Mouse (Mus musculus) liver, embryonic 15.5 days (tissue): Measurements from ENCODE around the gene Rnase11. TPM values are rescaled to one million over a fixed set of nuclear protein-coding genes. Genes with fewer than 3 reads are reported as not detected.
"Not testable (repeated sequence)": the region's sequence is repeated elsewhere in the genome, so short reads cannot be mapped to it uniquely, and the experiment has no call there.

Source experiments
- ATAC-seq: fragments of 200-750 bp; cut with Nextera tagmentation; 2 replicates; pipeline ENCODE4 v1.8.0; 2017; ENCODE audit warnings: moderate number of reproducible peaks, mild to moderate bottlenecking, moderate library complexity; ENCODE audit not compliant: insufficient read depth
- H3K27ac ChIP-seq: fragments of 300-500 bp; sonication (generic); replicated peaks from 2 replicates; pipeline ENCODE4 v1.5.1; 2015; ENCODE audit warnings: mild to moderate bottlenecking, inconsistent platforms
- H3K27me3 ChIP-seq: fragments of 300-500 bp; sonication (generic); 2 replicates; pipeline ENCODE4 v1.6.1; 2015; ENCODE audit warnings: mild to moderate bottlenecking, inconsistent platforms
- H3K36me3 ChIP-seq: fragments of 300-500 bp; sonication (generic); replicated peaks from 2 replicates; pipeline ENCODE4 v1.6.1; 2015; ENCODE audit warnings: moderate library complexity, mild to moderate bottlenecking, inconsistent platforms
- H3K4me1 ChIP-seq: fragments of 300-500 bp; sonication (generic); replicated peaks from 2 replicates; pipeline ENCODE4 v1.6.1; 2015; ENCODE audit warnings: inconsistent platforms
- H3K4me2 ChIP-seq: fragments of 300-500 bp; sonication (generic); 2 replicates; pipeline ENCODE4 v1.6.1; 2015; ENCODE audit warnings: moderate library complexity, mild to moderate bottlenecking, inconsistent platforms
- H3K4me3 ChIP-seq: fragments of 300-500 bp; sonication (generic); replicated peaks from 2 replicates; pipeline ENCODE4 v1.5.1; 2015; ENCODE audit warnings: mild to moderate bottlenecking, inconsistent platforms
- H3K9ac ChIP-seq: fragments of 300-500 bp; sonication (generic); 2 replicates; pipeline ENCODE4 v1.6.1; 2015; ENCODE audit warnings: moderate library complexity, mild to moderate bottlenecking, inconsistent platforms
- H3K9me3 ChIP-seq: fragments of 300-500 bp; sonication (generic); replicated peaks from 2 replicates; pipeline ENCODE4 v1.6.1; 2016; ENCODE audit warnings: inconsistent platforms
- WGBS: fragments of 180-500 bp; shearing (Covaris S2); methylation state at CpG from one replicate; pipeline ENCODE4 v1.1.7; 2015; ENCODE audit warnings: mixed read lengths; ENCODE audit not compliant: insufficient replicate concordance; 5-methylcytosine and 5-hydroxymethylcytosine counted together
- polyA plus RNA-seq: library from polyadenylated mRNA; unstranded; fragments of >200 nt; fragmentation: Nextera tagmentation; extraction: Ambion mirVana; gene quantifications from 2 replicates; pipeline ENCODE4 v1.2.1, GENCODE M21; 2015

Rnase11 gene
- not detected in 2 replicates for polyA plus RNA-seq

GRCm38 (mm10) chr14:51050063-51050462, at the start of gene Rnase11:
Gene Rnase11, minus strand, starts transcription at chr14:51050163.
- Histone ChIP-seq H3K4me1 (no peaks in the 10 kb centered on the region), H3K9me3 (no peaks in the 10 kb centered on the region), H3K36me3 (no peaks in the 10 kb centered on the region), H3K27me3 (no peaks in the 10 kb centered on the region), H3K9ac (no peak within 1 kb of the TSS), H3K4me2 (no peak within 1 kb of the TSS), H3K27ac (no peak within 1 kb of the TSS), H3K4me3 (no peak within 1 kb of the TSS)
- 39% methylated on average over 2 of the region's 2 CpGs for WGBS
- no peak for ATAC-seq

GRCm38 (mm10) chr14:51098921-51099320, 49.0 kb upstream of the Rnase11 start:
- WGBS, result 90% methylated on average over 11 of the region's 11 CpGs
- no peak for ATAC-seq
- H3K4me1 ChIP-seq, result peaks cover 27% of the 10 kb centered on the region
- no peak overlapping the region for H3K4me2 ChIP-seq
- H3K9me3 ChIP-seq, result no peaks in the 10 kb centered on the region
- no peak overlapping the region for H3K9ac ChIP-seq
- H3K27ac ChIP-seq, result no peak overlapping the region
- no peaks in the 10 kb centered on the region for H3K27me3 ChIP-seq
- H3K4me3 ChIP-seq, result no peak overlapping the region
- H3K36me3 ChIP-seq, result no peaks in the 10 kb centered on the region

- not testable (repeated sequence) for H3K4me3 ChIP-seq, H3K27me3 ChIP-seq, H3K27ac ChIP-seq, H3K9me3 ChIP-seq, ATAC-seq, H3K36me3 ChIP-seq, H3K9ac ChIP-seq, H3K4me2 ChIP-seq
- H3K4me1 ChIP-seq, result peaks cover 34% of the 10 kb centered on the region
- 34% methylated on average over 1 of the region's 1 CpGs for WGBS
Measured at GRCm38 (mm10) chr14:51098300-51098699, 48.3 kb upstream of the Rnase11 start.

GRCm38 (mm10) chr14:51095736-51096524, 46.0 kb upstream of the Rnase11 start:
- H3K4me1 ChIP-seq, result peaks cover 49% of the 10 kb centered on the region
- ATAC-seq, result peak; percentile 53; the same call in 1 of the 2 replicates
- peak overlapping the region; percentile 15 for H3K4me2 ChIP-seq
- H3K9me3 ChIP-seq, result no peaks in the 10 kb centered on the region
- no peak overlapping the region for H3K27ac ChIP-seq
- no peak overlapping the region for H3K4me3 ChIP-seq
- H3K36me3 ChIP-seq, result no peaks in the 10 kb centered on the region
- WGBS, result 44% methylated on average over 9 of the region's 9 CpGs
- H3K9ac ChIP-seq, result no peak overlapping the region
- H3K27me3 ChIP-seq, result peaks cover 4% of the 10 kb centered on the region; the same call in 1 of the 2 replicates

DNA sequence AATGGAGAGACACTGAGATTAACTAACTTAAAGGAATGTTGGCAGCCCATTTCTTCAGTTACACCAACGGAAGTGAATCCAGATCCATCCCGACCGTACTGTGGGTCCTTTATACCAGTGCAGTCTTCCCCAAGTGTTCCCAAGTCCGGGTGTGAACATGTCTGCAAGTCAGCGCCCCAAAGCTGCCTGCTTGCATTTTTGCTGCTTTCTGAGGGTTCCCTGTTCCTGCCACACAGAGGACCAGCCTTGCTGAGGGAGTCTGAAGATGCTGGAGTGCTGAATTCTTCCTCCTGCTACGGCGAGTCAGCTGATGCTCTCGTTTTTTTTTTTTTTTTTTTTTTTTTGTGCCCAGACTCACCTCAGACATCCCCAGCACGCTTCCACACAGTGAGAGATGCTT, 45.0 kb upstream of the Rnase11 start:
- Histone ChIP-seq H3K9me3 (no peaks in the 10 kb centered on the region), H3K4me2 (no peak overlapping the region), H3K27me3 (peaks cover 4% of the 10 kb centered on the region; the same call in 1 of the 2 replicates), H3K9ac (no peak overlapping the region), H3K27ac (no peak overlapping the region), H3K36me3 (no peaks in the 10 kb centered on the region), H3K4me3 (no peak overlapping the region), H3K4me1 (peaks cover 58% of the 10 kb centered on the region)
- no peak for ATAC-seq
- 62% methylated on average over 6 of the region's 9 CpGs for WGBS

DNA sequence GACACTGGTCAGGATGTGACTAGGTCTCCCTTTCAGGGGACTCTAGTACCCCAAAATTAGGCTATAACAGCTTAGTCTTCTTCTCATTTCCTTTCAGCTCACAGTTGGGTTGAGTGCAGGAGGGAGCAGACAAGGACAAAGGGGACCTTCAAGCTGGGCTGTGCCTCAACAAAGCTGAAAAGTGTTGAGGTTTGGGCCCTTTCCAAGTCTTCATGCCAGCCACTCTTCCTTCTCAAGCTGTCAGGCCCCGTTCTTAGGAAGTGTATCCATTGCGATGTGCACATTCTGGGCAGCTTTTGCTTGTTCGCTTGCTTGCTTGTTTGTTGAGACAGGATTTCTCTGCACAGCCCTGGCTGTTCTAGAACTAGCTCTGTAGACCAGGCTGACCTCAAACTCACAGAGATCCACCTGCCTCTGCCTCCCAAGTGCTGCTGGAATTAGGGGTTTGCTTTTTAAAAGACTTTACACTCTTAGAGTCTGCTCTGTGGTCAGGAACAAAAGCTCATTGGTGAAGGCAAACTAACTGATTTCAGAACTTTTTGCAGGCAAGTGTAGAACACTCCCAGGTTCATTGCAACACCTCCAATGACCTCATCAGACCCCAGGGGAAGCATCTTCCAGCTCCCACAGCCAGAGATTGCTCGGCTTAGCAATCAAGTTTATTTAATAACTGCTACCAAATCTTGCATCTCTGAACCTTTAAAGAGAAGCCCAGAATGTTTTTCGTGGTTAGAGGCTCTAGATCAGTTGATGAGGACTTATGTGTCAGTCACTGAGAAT, 44.3 kb upstream of the Rnase11 start:
- H3K4me1 ChIP-seq, result peaks cover 59% of the 10 kb centered on the region
- no peak overlapping the region for H3K4me2 ChIP-seq
- H3K27me3 ChIP-seq, result peaks cover 4% of the 10 kb centered on the region; the same call in 1 of the 2 replicates
- 53% methylated on average over 5 of the region's 5 CpGs for WGBS
- ATAC-seq, result no peak
- no peaks in the 10 kb centered on the region for H3K36me3 ChIP-seq
- H3K9me3 ChIP-seq, result no peaks in the 10 kb centered on the region
- 0 out of 2 replicates have a peak overlapping the region, but pooled peaks have one; percentile 5 for H3K27ac ChIP-seq
- no peak overlapping the region for H3K9ac ChIP-seq
- H3K4me3 ChIP-seq, result no peak overlapping the region

GRCm38 (mm10) chr14:51093496-51093895, 43.5 kb upstream of the Rnase11 start:
- H3K4me3 ChIP-seq, result no peak overlapping the region
- WGBS, result 14% methylated on average over 3 of the region's 3 CpGs
- H3K27ac ChIP-seq, result 0 out of 2 replicates have a peak overlapping the region, but pooled peaks have one; percentile 5
- ATAC-seq, result no peak
- H3K9ac ChIP-seq, result no peak overlapping the region
- no peaks in the 10 kb centered on the region for H3K9me3 ChIP-seq
- peaks cover 4% of the 10 kb centered on the region; the same call in 1 of the 2 replicates for H3K27me3 ChIP-seq
- H3K4me2 ChIP-seq, result no peak overlapping the region
- H3K4me1 ChIP-seq, result peaks cover 64% of the 10 kb centered on the region
- H3K36me3 ChIP-seq, result no peaks in the 10 kb centered on the region

- ATAC-seq, result no peak
- Histone ChIP-seq H3K4me1 (peaks cover 75% of the 10 kb centered on the region), H3K4me2 (0 out of 2 replicates have a peak overlapping the region, but pooled peaks have one; percentile 90), H3K9me3 (no peaks in the 10 kb centered on the region), H3K36me3 (no peaks in the 10 kb centered on the region), H3K27ac (no peak overlapping the region), H3K4me3 (no peak overlapping the region), H3K9ac (no peak overlapping the region), H3K27me3 (peaks cover 4% of the 10 kb centered on the region; the same call in 1 of the 2 replicates)
- 31% methylated on average over 8 of the region's 8 CpGs for WGBS
Measured at GRCm38 (mm10) chr14:51092073-51092620, 42.2 kb upstream of the Rnase11 start.

DNA sequence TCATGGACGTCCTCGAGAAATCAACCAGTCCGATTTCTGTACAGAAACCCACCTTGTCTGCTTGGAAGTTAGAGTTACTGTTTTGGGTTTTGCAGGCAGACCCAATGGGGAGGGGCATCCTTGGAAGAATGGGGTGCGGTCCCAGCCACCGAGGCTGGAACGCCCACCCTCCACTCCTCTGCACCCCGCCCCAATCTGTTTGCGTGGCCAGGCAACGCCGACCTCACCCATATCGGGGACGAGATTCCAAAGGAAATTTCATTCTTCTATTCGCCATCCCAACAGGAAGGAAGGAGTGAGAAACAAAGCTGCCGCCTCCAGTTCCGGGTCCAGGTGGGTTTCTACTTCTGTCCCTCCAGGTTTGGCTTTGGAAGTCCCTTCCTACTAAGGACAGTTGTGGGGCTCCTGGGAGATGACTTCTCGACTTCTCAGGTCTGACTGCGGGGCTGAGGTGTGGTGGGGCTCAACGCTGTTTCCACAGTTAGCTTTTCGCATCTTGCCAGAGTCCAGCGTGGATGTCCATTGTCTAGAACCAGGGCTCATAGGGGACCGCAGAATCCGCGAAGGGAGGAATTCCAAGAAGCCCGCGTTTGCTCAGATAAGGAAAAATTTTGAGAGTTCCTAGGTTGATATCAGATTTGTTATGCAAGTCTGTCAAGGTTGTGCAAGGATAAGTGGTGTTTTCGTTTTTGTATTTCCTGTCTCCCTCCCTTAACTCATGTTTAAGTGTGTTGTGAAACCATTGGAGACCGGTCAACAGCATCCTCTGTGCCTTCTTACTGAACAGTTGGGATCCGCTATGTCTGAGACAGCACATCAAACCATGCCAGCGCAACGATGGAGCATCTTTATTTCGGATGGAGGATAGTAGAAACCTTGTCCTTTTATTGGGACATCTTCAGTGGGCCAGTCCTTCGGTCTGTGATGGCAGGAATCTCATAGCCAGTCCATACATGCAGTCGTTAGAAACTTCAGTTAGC, 41.2 kb upstream of the Rnase11 start, which contains the start of the genes Rnase4 and Ang:
TSS of gene Rnase4 (plus strand) at position 157 of the 980 bp plus-strand sequence.
TSS of gene Ang (plus strand) at position 230 of the 980 bp plus-strand sequence.
- H3K4me3 ChIP-seq, result peak within 1 kb of the TSS; percentile 72
- H3K4me2 ChIP-seq, result peak within 1 kb of the TSS; percentile 90
- no peak for ATAC-seq
- WGBS, result 9% methylated on average over 33 of the region's 33 CpGs
- H3K27ac ChIP-seq, result peak within 1 kb of the TSS; percentile 81
- peaks cover 84% of the 10 kb centered on the region for H3K4me1 ChIP-seq
- H3K27me3 ChIP-seq, result peaks cover 4% of the 10 kb centered on the region; the same call in 1 of the 2 replicates
- peak within 1 kb of the TSS; percentile 49 for H3K9ac ChIP-seq
- H3K36me3 ChIP-seq, result no peaks in the 10 kb centered on the region
- no peaks in the 10 kb centered on the region for H3K9me3 ChIP-seq
